Mouse (Mus musculus): ENCODE measurements at regions not wholly inside any gene's neighbourhood (a gene's known extent, or its start where the extent isn't known, plus 50 kb on each side); places are given as distances from the start of the nearest gene placed in this dataset.

DNA sequence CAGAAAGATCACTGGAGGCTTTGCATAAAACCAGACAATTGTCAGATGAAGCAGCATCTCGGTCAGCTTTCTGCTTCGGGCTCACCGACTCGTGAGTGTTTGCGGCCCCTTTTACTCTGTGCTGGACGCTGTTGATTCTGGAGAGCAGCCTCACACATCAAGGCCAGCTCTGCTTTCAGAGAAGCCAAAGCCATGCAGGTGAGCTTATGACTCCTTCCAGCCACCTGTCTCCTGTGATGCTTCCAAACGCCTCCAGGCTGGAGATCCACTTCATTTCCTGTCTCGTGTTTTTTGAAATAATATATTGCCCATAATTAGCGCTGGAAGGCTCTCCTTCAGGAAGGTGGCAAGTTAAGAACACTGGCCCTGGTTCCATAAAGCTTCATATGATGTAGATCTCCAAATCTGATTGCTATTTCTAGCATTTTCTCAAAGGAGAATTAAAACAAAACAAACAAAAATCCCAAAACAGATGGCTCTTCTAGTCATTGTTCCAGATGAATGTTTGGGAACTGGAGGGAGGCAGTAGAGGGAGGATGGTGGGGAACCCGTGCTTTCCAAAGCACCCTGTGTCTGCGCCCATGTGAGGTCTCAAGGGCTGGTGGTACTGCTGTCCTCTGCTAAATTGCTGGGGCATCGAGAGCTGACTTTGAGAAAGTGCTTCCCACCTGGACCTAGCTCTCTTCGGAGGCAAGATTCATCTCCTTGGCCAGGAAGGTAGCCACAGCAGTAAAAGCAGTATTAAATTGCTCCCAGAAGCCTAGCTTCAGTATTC, 593.9 kb upstream of the Gm19410 start:
- no peak for DNase-seq (ENCODE audit: low spot score in 2 of 2)
- intact Hi-C loops (cut with DNase I) = no loop called here

DNA sequence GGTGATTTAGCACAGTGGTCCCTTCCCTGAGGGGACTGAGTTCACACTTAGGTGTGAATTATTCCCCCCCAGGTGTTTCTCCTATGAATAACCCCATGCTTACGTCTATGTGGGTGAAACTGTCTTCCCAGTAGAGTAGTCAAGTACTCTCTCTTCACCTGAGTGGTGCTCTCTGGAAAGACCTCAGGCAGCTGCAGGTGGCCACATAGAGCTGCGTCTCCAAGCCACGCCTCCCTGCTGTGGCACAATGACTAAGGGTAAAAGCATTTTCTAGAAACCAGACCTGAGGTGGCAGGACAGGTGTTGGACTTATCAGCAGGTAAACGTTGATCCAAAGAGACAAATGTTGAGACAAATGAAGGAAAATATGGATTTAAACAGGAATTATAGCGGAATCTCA, 588.3 kb upstream of the Gm19410 start:
- no peak for DNase-seq (ENCODE audit: low spot score in 2 of 2)
- intact Hi-C loops (cut with DNase I) = no loop called here

DNA sequence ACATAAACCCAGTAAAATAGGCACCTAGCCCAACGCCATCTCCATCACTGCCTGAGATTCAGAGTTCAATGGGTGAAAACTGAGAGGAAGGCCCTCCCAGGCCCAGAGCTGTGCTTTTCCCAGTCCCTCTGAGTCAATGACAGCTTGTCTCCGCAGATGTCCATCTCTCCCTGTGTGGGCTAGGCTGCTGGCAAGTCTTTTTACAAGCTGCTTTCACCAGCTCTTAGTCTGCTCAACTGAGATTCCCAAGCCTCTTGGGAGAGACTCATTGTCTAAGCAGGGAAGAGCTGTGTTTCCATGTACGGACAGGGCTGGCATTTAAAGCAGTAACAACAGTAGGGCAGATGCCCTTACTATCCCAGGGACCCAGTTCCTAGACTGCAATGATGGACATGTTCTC, 585.5 kb upstream of the Gm19410 start:
- DNase-seq (ENCODE audit: low spot score in 2 of 2) = peak in 1 of 2 experiments; percentile 34
- intact Hi-C loops (cut with DNase I) = no loop called here

DNA sequence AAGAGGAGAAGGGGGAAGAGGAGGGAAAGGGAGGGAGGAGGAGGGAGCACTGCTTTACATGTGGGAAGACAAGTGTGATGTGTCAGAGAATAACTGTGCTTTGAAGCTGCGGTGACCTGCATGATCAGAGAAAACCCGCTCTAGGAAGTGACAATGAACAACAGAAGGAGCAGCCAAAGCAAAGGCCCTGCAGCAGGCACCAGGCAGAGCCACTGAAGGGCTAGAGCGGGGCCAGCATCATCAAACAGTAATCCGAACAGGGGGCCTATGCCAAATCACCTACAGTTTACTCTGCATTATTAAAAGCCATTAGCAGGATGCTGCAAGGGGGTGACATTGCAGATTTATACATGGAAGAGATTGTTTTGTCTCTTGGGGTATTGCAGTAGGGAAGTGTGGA, 583.4 kb upstream of the Gm19410 start:
- no peak for DNase-seq (ENCODE audit: low spot score in 2 of 2)
- intact Hi-C loops (cut with DNase I) = no loop called here

DNA sequence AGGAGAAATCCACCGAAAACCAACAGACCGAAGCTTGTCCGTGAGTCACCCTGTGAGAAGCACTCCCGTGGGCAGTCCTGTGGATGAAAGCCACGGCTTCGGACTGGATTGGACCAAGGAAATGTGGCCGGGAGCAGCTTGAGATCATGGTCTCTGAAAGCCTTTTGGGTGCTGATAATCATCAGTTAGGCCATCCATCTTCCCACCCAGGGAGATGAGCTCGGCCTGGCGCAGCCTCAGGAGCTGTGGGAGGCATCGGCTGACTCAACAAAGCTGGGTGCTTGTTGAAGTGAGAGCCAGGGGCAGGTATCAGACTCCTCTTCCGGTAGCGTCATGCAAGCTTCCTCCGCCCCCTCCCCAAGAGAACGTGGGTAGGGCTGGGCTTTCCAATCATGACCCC, 582.2 kb upstream of the Gm19410 start:
- no peak for DNase-seq (ENCODE audit: low spot score in 2 of 2)
- intact Hi-C loops (cut with DNase I) = no loop called here

DNA sequence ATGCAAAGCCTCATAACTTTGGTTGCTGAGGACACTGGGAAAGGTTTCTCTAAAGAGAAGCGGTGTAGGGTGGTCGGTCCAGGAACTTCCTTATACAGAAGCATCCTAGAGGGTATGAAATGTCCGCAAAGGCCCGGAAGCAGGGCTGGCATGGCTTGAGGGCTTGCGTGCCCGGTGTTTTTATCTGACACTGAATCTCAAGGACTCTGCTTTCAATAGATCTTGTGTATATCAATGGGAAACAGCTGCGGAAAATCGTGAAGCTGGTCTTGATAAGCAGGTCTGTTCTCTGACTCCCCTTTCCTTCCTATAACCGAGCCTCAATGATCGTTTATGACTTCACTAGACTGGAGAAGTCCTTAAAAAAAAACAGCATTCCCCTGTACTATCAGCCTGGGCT, 580.4 kb upstream of the Gm19410 start:
- intact Hi-C loops (cut with DNase I) = no loop called here
- DNase-seq (ENCODE audit: low spot score in 2 of 2) = no peak

DNA sequence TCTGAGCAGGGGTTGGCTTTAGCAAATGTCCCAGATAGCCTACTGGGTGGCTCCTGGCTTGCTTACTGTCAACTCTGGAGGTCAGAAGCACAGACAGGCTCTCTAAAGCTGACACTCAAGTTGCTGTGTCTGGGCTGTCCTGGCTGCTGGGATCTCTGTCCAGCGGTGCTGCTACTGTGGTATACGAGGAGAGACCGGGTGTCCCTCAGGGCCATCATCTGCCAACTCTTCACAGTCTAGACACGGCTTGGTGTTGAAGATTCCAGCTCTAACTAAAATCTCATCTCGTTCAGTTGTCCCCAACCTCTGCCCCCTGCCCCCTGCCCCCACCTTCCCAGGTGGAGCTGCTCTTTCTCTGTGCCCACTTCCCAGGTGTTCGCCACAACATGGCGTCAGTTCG, 577.1 kb upstream of the Gm19410 start:
- intact Hi-C loops (cut with DNase I) = no loop called here
- no peak for DNase-seq (ENCODE audit: low spot score in 2 of 2)

DNA sequence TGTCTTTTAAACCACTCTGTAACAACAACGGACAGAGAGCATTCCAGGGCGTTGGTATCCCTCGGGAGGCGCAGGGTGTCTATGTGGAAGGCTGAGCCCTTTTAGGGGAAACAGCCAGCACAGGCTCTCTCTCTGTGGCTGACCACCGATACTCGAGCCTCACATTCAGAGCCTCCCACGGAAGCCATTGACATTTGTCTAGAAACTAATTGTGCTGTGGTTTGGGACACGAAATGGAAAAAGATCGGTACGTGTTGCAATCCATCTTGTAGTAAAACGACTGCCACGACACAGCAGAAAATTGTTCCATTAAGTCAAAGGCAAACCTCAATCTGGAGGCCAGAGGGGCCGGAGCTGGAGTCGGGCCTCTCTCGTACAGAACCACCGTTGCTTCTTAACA, 575.9 kb upstream of the Gm19410 start:
- no peak for DNase-seq (ENCODE audit: low spot score in 2 of 2)
- intact Hi-C loops (cut with DNase I) = no loop called here

DNA sequence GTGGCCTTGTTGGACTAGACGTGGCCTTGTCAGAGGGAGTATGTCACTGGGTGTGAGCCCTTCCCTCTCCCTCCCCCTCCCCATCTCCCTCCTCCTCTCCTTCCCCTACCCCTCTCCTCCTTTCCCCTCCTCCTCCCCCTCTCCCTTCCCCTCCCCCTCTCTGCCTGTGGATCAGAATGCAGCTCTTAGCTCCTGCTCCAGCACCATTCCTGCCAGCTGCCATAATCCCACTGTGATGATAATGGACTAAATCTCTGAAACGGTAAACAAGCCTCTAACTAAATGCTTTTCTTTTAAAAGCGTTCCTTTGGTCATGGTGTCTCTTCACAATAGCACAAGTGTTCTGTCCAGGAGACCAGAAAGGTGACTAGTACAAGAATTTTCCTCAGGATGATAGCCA, 573.1 kb upstream of the Gm19410 start:
- intact Hi-C loops (cut with DNase I) = no loop called here
- no peak for DNase-seq (ENCODE audit: low spot score in 2 of 2)

DNA sequence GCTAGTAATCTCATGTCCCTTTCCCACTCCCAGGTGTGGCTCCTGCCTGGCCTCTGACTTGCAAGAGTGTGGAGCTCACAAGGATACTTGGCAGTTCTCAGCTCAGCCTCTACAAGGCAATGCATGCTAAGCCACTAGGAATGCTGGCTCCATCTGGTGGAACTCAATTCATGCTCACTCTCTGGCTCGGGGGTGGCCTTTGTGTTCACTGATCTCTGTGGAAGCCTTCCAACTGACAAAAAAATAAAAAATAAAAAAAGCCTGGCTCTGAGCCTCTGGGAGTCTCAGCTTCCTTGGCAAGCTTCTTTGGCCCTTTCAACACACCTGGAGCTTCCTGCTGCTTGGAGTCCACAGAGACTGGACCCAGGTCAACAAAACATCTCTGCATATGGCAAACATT, 571.8 kb upstream of the Gm19410 start:
- intact Hi-C loops (cut with DNase I) = no loop called here
- no peak for DNase-seq (ENCODE audit: low spot score in 2 of 2)

DNA sequence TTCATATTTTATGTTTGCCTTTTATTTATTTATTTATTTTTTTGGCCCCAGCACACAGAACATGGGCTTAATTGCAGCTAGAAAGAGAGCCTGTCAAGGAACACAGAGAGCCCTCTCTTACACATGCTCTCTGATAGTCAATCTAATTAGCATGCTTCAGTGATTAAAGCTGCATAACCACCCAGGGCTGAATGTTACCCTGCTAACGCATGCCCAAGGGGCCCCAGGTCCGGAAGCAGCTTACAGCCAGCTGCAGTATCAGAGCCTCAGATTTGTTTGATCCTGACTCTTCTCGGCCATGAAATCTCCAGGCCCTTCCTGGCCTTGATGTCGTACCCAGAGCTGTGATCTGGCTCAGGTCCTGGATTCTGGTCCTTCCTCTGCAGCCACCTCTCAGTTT, 569.4 kb upstream of the Gm19410 start:
- intact Hi-C loops (cut with DNase I) = no loop called here
- no peak for DNase-seq (ENCODE audit: low spot score in 2 of 2)

DNA sequence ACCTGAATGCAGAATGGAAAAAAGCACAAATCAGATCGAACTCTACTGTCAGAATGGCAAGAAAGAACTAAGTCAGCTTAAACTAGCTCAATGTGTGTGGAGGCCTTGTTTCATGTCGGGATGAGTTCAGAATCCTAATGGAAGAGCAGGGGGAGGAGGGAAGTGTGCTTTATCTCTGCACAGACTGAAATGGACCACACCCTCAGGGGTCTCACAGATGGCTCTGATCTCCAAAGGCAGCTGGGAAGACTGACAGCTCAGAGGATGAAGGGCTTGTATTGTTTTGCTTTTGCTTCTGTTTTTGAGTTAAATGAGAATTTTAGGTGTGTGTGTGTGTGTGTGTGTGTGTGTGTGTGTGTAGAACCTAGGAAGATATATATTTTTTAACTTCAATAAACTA, 566.8 kb upstream of the Gm19410 start:
- intact Hi-C loops (cut with DNase I) = no loop called here
- DNase-seq (ENCODE audit: low spot score in 2 of 2) = no peak

DNA sequence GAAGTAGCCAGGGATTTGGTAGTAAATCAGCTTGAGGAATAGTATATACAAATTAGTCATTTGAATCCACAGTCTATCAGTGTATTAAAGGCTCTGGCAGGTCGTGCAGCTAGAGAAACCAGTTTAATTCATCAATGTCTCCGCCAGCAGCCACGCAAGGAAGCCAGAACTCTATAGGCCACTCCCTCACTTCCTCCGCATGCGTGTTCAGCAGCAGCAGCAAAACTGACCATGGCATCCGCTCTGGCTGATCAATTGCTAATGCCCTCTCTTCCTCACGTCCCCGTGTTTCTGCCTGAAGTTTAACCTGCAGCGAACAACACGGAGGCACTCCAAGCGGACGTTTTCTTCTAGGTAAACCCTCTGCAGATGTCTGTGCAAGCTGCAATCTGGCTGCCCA, 564.2 kb upstream of the Gm19410 start:
- DNase-seq (ENCODE audit: low spot score in 2 of 2) = no peak
- intact Hi-C loops (cut with DNase I) = no loop called here

DNA sequence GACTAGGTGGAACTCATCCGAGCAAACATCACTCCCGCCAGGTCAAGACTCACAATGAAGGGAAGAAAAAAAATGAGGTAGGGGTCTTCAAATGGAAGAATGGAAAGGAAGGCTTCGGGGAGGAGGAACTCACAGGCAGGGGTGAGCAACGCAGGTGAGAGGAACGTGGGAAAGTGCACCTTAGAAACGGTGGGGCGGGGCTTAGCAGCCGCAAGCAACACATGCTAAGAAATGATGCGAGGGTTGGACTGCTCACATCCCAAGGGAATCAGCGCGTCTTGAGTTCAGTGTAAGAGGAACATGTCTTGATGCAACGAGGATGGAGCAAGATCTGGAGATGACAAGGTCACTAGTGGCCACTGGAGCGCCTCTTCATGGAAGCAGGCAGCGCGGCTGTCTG, 560.6 kb upstream of the Gm19410 start:
- no peak for DNase-seq (ENCODE audit: low spot score in 2 of 2)
- intact Hi-C loops (cut with DNase I) = no loop called here

DNA sequence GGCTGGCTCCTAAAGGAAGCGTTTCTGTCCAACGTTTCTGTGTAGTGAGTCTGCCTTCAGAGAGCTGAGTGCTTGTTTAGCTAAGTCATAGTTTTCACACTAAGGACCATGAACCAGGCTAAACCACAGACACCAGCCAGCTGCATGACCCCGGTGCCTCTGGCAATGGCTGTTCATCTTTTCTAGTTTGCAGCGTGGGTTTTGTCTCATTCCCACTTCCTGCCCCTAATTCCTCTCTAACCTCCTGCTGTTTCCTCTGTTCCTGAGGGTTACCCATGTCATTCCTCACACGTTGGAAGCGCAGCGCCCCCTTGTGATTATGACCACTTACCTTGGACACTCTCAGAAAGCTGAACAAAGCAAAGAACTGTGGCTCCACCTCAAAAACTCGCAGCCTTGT, 560.1 kb upstream of the Gm19410 start:
- DNase-seq (ENCODE audit: low spot score in 2 of 2) = peak in 1 of 2 experiments; percentile 16
- intact Hi-C loops (cut with DNase I) = no loop called here

DNA sequence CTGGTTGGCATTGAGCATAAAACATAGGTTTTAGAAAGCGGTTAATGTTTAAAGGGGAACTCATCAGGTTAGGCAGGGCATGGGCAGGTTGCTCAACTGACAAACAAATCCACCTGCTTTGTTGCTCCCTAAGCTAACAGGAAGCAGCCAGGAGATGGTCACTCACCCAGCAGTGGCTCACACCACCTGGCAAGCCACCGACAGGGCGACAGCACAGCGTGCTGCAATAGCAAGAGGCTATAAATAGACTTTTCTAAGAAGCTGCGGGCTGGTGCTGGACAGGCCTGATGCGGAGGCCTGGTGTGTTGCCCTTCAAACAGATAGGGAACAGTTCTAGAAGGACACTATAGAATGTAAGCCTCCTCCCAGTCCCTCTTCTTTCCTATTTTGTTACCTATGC, 559.3 kb upstream of the Gm19410 start:
- no peak for DNase-seq (ENCODE audit: low spot score in 2 of 2)
- intact Hi-C loops (cut with DNase I) = no loop called here

DNA sequence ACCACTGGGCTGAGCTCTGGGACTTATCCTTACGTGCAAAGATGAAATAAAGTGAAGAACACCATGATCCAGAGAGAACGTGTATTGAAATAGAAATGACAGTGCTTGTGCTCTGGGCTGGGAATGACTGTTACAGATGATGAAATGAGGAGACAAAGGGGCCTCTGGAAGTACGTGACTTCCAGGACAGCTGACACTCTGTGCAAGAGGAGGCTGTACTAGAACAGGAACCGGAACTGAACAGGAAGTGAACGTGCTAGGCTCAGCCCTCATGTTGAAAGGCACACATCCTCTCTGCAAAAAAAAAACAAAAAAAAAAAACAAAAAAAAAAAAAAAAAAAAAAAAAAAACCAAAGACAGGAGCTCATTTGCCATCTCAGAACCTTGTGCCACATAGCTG, 557.2 kb upstream of the Gm19410 start:
- DNase-seq (ENCODE audit: low spot score in 2 of 2) = no peak
- intact Hi-C loops (cut with DNase I) = no loop called here

DNA sequence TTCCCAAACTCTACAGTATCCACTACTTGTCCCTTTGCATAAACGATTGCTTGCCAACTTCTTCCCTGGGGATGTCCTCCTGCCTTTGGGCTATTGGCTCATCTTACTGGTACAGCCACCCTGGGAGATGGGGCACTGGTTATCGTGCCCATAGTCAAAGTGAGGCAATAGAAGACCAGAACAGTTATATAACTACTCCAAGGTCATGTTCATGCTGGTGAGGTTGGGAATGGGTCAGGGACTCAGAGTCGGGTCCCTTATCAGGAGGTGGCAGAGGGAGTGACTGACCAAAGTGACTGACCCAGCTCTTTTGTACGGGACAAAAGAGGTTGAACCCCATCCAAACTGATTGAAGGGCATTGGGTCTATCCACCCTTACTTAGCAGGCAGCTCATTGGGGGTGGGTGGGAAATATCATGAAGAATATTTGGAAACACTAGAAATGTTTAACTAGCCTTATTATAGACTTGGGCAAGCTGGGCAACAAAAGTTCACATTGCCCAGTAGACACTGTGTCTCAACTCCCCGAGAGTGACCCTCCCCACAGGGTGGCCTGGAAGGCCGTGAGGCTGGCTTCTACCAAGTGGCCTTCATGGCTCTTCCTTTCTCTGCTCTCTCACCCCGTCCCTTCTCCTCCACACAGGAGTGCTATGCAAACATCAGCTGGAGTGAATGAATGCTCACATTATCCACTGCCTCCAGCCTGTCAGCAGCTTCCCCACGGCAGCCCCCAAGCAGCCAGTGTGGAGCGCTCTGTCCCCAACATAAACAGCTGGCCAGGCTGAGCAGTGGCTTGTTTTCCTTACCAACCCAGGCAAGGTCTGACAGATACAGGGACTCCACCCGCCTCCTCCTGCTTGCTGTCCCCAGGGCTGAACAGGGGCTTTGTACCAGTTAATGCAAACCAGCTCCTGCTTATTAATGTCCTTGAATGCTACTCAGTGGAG, 553.8 kb upstream of the Gm19410 start:
- intact Hi-C loops (cut with DNase I) = no loop called here
- DNase-seq (ENCODE audit: low spot score in 2 of 2) = no peak

DNA sequence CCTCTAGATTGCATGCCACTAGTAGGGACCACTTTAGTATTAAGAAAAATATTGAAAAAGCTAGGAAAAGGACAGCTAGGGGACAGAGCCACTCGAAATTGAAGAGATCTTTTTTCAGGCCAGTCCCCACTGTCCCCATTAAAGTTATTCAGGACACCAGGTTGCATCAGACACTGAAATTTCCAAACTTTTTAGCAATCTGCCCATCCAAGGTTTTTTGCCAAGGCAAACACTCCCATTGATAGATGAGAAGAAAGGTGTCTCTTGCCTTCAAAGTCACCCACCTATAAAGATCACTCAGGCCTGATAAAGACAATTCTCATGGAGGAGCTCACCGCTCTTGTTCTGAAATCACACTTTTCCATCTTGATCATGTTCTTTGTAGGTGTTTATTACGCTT, 552.1 kb upstream of the Gm19410 start:
- intact Hi-C loops (cut with DNase I) = no loop called here
- no peak for DNase-seq (ENCODE audit: low spot score in 2 of 2)

DNA sequence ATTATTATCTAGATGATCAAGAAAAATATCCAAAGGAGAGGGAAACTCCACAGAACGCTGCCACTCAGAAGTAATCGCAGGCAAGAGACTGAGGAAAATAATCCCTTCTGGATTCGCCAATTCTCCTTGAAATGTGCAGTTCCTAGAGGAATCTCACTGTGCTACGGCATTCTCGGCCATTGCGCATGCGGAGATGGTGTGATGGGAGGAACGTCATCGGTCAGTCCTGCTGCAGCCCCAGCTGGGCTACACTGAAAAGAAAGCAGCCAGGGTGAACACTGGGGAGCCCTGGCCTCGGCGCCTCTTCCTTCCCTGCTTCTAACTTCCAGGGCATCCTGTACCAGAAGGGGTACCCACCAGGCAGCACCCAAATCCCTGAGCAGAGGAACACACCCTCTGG, 548.0 kb upstream of the Gm19410 start:
- intact Hi-C loops (cut with DNase I) = no loop called here
- DNase-seq (ENCODE audit: low spot score in 2 of 2) = no peak

DNA sequence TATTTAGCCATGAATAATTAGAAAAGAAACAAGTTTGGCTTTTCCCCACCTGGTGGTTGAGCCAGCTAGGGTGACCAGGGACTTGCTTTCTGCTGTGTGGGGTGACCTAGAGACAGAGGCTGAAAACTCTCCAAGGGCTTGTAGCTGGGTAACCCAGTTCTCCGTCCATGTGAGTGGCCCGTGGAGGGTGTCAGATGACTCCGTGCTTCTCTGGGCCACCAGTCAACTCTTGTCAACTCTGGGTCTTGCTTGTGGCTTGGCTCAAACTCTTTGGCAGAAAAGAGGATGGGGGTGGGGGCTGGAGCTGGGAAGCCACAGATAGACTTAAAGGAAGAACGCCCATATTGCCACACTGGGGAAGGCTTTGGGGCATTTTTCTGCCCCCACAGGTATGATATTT, 547.3 kb upstream of the Gm19410 start:
- intact Hi-C loops (cut with DNase I) = no loop called here
- no peak for DNase-seq (ENCODE audit: low spot score in 2 of 2)
